Mouse (Mus musculus) kidney, adult 2 months (tissue): Measurements from ENCODE around the gene Coq6.

Experiments
- CTCF ChIP-seq: fragments of 200-500 bp; conservative IDR thresholded peaks from 2 replicates; pipeline ENCODE4 v1.5.1; 2011; ENCODE audit warnings: low read depth, mild to moderate bottlenecking, control low read depth, low read length, moderate library complexity, mixed read lengths; ENCODE audit not compliant: insufficient read depth, insufficient read length
- POLR2A ChIP-seq: fragments of 200-500 bp; IDR thresholded peaks from one replicate; pipeline ENCODE4 v1.6.1; 2011; ENCODE audit warnings: low read depth, low read length, control low read depth

- no peak for TF ChIP-seq CTCF
- TF ChIP-seq POLR2A, result no peak
Measured at GRCm38 (mm10) chr12:84366971-84367370, 5.5 kb downstream of the Coq6 start.
